Mouse (Mus musculus) liver, embryonic 15.5 days (tissue): Measurements from ENCODE around the gene Itgb3. TPM values are rescaled to one million over a fixed set of nuclear protein-coding genes. Genes with fewer than 3 reads are reported as not detected.
"Not testable (repeated sequence)": the region's sequence is repeated elsewhere in the genome, so short reads cannot be mapped to it uniquely, and the experiment has no call there.

ENCODE experiments used
- ATAC-seq: fragments of 200-750 bp; cut with Nextera tagmentation; 2 replicates; pipeline ENCODE4 v1.8.0; 2017; ENCODE audit warnings: moderate number of reproducible peaks, mild to moderate bottlenecking, moderate library complexity; ENCODE audit not compliant: insufficient read depth
- H3K27ac ChIP-seq: fragments of 300-500 bp; sonication (generic); replicated peaks from 2 replicates; pipeline ENCODE4 v1.5.1; 2015; ENCODE audit warnings: mild to moderate bottlenecking, inconsistent platforms
- H3K27me3 ChIP-seq: fragments of 300-500 bp; sonication (generic); 2 replicates; pipeline ENCODE4 v1.6.1; 2015; ENCODE audit warnings: mild to moderate bottlenecking, inconsistent platforms
- H3K36me3 ChIP-seq: fragments of 300-500 bp; sonication (generic); replicated peaks from 2 replicates; pipeline ENCODE4 v1.6.1; 2015; ENCODE audit warnings: moderate library complexity, mild to moderate bottlenecking, inconsistent platforms
- H3K4me1 ChIP-seq: fragments of 300-500 bp; sonication (generic); replicated peaks from 2 replicates; pipeline ENCODE4 v1.6.1; 2015; ENCODE audit warnings: inconsistent platforms
- H3K4me2 ChIP-seq: fragments of 300-500 bp; sonication (generic); 2 replicates; pipeline ENCODE4 v1.6.1; 2015; ENCODE audit warnings: moderate library complexity, mild to moderate bottlenecking, inconsistent platforms
- H3K4me3 ChIP-seq: fragments of 300-500 bp; sonication (generic); replicated peaks from 2 replicates; pipeline ENCODE4 v1.5.1; 2015; ENCODE audit warnings: mild to moderate bottlenecking, inconsistent platforms
- H3K9ac ChIP-seq: fragments of 300-500 bp; sonication (generic); 2 replicates; pipeline ENCODE4 v1.6.1; 2015; ENCODE audit warnings: moderate library complexity, mild to moderate bottlenecking, inconsistent platforms
- H3K9me3 ChIP-seq: fragments of 300-500 bp; sonication (generic); replicated peaks from 2 replicates; pipeline ENCODE4 v1.6.1; 2016; ENCODE audit warnings: inconsistent platforms
- WGBS: fragments of 180-500 bp; shearing (Covaris S2); methylation state at CpG from one replicate; pipeline ENCODE4 v1.1.7; 2015; ENCODE audit warnings: mixed read lengths; ENCODE audit not compliant: insufficient replicate concordance; 5-methylcytosine and 5-hydroxymethylcytosine counted together
- polyA plus RNA-seq: library from polyadenylated mRNA; unstranded; fragments of >200 nt; fragmentation: Nextera tagmentation; extraction: Ambion mirVana; gene quantifications from 2 replicates; pipeline ENCODE4 v1.2.1, GENCODE M21; 2015

Gene Itgb3
- polyA plus RNA-seq, 1 experiment from 2014 or later, result 12.4 TPM

- peaks cover 10% of the 10 kb centered on the region for H3K4me1 ChIP-seq
- WGBS, result 2% methylated on average over 28 of the region's 28 CpGs
- H3K9ac ChIP-seq, result peak overlapping the region; percentile 40; the same call in 1 of the 2 replicates
Observed at GRCm38 (mm10) chr11:104571373-104571772, 36.4 kb upstream of the Itgb3 start.

GRCm38 (mm10) chr11:104572091-104572490 is 35.7 kb upstream of the Itgb3 start:
- Histone ChIP-seq H3K4me3 (no peak overlapping the region), H3K4me2 (no peak overlapping the region), H3K9ac (no peak overlapping the region), H3K9me3 (no peaks in the 10 kb centered on the region), H3K27ac (no peak overlapping the region), H3K4me1 (peaks cover 10% of the 10 kb centered on the region), H3K36me3 (no peaks in the 10 kb centered on the region), H3K27me3 (peaks cover 23% of the 10 kb centered on the region)
- ATAC-seq, result no peak
- 64% methylated on average over 7 of the region's 7 CpGs for WGBS

More at GRCm38 (mm10) chr11:104571373-104571772, 36.4 kb upstream of the Itgb3 start:
- peak overlapping the region; percentile 45 for H3K4me3 ChIP-seq
- not testable (repeated sequence) for H3K27ac ChIP-seq, H3K9me3 ChIP-seq, H3K36me3 ChIP-seq
- H3K27me3 ChIP-seq, result peaks cover 22% of the 10 kb centered on the region
- H3K4me2 ChIP-seq, result peak overlapping the region; percentile 78
- peak; percentile 71 for ATAC-seq

DNA sequence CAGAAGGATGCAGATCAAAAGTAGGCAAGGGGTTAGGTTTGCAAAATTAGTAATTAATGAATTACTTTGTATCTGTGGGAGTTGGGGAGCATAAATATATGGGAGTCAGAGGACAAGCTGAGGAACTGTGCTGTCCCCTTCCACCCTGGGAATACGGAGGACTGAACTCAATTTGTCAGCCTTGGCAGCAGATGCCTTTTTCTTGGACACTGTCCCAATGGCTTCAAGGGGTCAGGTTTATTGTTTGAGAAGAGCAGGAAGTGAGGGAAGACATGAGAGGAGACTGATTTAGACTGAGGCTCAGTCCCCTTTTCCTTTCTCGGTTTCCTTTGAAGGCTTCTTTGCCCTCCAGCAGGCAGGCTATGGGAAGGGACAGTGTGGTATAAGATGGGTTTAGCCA is 35.2 kb upstream of the Itgb3 start:
- Histone ChIP-seq H3K4me2 (no peak overlapping the region), H3K9ac (no peak overlapping the region), H3K9me3 (no peaks in the 10 kb centered on the region), H3K4me3 (no peak overlapping the region), H3K27me3 (peaks cover 28% of the 10 kb centered on the region), H3K36me3 (no peaks in the 10 kb centered on the region), H3K27ac (no peak overlapping the region), H3K4me1 (peaks cover 10% of the 10 kb centered on the region)
- WGBS, result 51% methylated on average over 2 of the region's 2 CpGs
- no peak for ATAC-seq

- 60% methylated on average over 10 of the region's 10 CpGs for WGBS
- Histone ChIP-seq H3K4me2 (no peak overlapping the region), H3K4me1 (no peaks in the 10 kb centered on the region)
Observed at GRCm38 (mm10) chr11:104576772-104577612, 30.8 kb upstream of the Itgb3 start.

GRCm38 (mm10) chr11:104578074-104578473 is 29.7 kb upstream of the Itgb3 start:
- no peak overlapping the region for H3K4me2 ChIP-seq
- H3K4me1 ChIP-seq, result no peaks in the 10 kb centered on the region
- H3K27ac ChIP-seq, result no peak overlapping the region
- no peaks in the 10 kb centered on the region for H3K36me3 ChIP-seq
- no peaks in the 10 kb centered on the region for H3K9me3 ChIP-seq
- no peak for ATAC-seq
- H3K4me3 ChIP-seq, result no peak overlapping the region
- H3K27me3 ChIP-seq, result peaks cover 53% of the 10 kb centered on the region
- no peak overlapping the region for H3K9ac ChIP-seq
- WGBS, result 45% methylated on average over 5 of the region's 5 CpGs

More at GRCm38 (mm10) chr11:104576772-104577612, 30.8 kb upstream of the Itgb3 start:
- Histone ChIP-seq H3K27me3 (peaks cover 54% of the 10 kb centered on the region), H3K9me3 (no peaks in the 10 kb centered on the region), H3K9ac (no peak overlapping the region), H3K36me3 (no peaks in the 10 kb centered on the region), H3K27ac (no peak overlapping the region), H3K4me3 (no peak overlapping the region)
- no peak for ATAC-seq

- no peak overlapping the region for H3K4me3 ChIP-seq
- H3K9ac ChIP-seq, result no peak overlapping the region
- H3K27ac ChIP-seq, result no peak overlapping the region
- 50% methylated on average over 9 of the region's 9 CpGs for WGBS
- H3K4me2 ChIP-seq, result no peak overlapping the region
- no peaks in the 10 kb centered on the region for H3K36me3 ChIP-seq
- H3K27me3 ChIP-seq, result peaks cover 54% of the 10 kb centered on the region
- ATAC-seq, result no peak
- no peaks in the 10 kb centered on the region for H3K9me3 ChIP-seq
- H3K4me1 ChIP-seq, result no peaks in the 10 kb centered on the region
Observed at GRCm38 (mm10) chr11:104579084-104579483, 28.7 kb upstream of the Itgb3 start.

DNA sequence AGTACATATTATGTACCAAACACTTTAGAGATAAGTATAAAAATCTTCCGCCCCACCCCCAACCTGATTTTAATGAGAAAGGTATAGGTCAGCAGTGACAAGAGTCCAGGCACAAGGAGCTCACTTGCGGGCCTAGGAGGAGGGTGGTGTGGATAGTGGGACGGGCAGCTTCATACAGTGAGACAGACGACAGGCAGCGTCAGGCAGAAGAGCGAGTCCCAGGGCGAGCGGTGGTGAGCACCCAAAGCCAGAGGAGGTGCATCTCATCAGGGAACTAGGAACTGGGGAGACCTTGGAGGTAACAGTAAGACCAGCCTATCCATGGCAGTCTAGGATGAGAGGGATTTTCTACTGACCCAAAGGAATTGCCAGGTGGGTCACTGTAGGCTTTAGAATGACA is 28.2 kb upstream of the Itgb3 start:
- no peak overlapping the region for H3K27ac ChIP-seq
- H3K4me3 ChIP-seq, result no peak overlapping the region
- 80% methylated on average over 8 of the region's 8 CpGs for WGBS
- no peaks in the 10 kb centered on the region for H3K36me3 ChIP-seq
- ATAC-seq, result no peak
- no peak overlapping the region for H3K9ac ChIP-seq
- no peaks in the 10 kb centered on the region for H3K9me3 ChIP-seq
- peaks cover 54% of the 10 kb centered on the region for H3K27me3 ChIP-seq
- H3K4me1 ChIP-seq, result no peaks in the 10 kb centered on the region
- no peak overlapping the region for H3K4me2 ChIP-seq

GRCm38 (mm10) chr11:104580091-104580490 is 27.7 kb upstream of the Itgb3 start:
- Histone ChIP-seq H3K27ac (no peak overlapping the region), H3K9ac (no peak overlapping the region), H3K36me3 (no peaks in the 10 kb centered on the region), H3K4me3 (no peak overlapping the region), H3K4me2 (no peak overlapping the region), H3K27me3 (peaks cover 54% of the 10 kb centered on the region), H3K4me1 (no peaks in the 10 kb centered on the region), H3K9me3 (no peaks in the 10 kb centered on the region)
- no peak for ATAC-seq
- WGBS, result 72% methylated on average over 6 of the region's 6 CpGs

- H3K4me3 ChIP-seq, result no peak overlapping the region
- H3K27me3 ChIP-seq, result peaks cover 54% of the 10 kb centered on the region
- ATAC-seq, result no peak
- H3K27ac ChIP-seq, result no peak overlapping the region
- H3K36me3 ChIP-seq, result no peaks in the 10 kb centered on the region
- no peak overlapping the region for H3K4me2 ChIP-seq
- no peak overlapping the region for H3K9ac ChIP-seq
- no peaks in the 10 kb centered on the region for H3K9me3 ChIP-seq
- WGBS, result 53% methylated on average over 5 of the region's 5 CpGs
- H3K4me1 ChIP-seq, result no peaks in the 10 kb centered on the region
Observed at GRCm38 (mm10) chr11:104580606-104581005, 27.2 kb upstream of the Itgb3 start.

- 15% methylated on average over 18 of the region's 18 CpGs for WGBS
- H3K4me3 ChIP-seq, result no peak overlapping the region
- no peak overlapping the region for H3K27ac ChIP-seq
- H3K9me3 ChIP-seq, result no peaks in the 10 kb centered on the region
- no peak overlapping the region for H3K9ac ChIP-seq
- ATAC-seq, result no peak
- H3K27me3 ChIP-seq, result peaks cover 54% of the 10 kb centered on the region
- no peaks in the 10 kb centered on the region for H3K4me1 ChIP-seq
- H3K36me3 ChIP-seq, result no peaks in the 10 kb centered on the region
- no peak overlapping the region for H3K4me2 ChIP-seq
Observed at GRCm38 (mm10) chr11:104581446-104582307, 26.1 kb upstream of the Itgb3 start.

DNA sequence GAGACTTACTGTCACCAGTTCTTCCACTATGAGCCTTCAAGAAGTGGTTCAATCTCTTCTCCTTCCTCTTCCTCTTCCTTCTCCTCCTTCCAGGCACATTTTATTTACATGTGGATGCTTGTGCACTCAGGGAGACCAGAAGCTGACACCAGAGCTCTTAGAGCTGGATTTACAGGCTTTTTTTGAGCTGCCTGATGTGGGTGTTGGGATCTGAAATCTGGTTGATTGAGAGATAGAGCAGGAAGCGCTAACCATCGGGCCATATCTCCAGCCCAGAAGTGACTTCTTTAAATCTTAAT is 25.5 kb upstream of the Itgb3 start:
- Histone ChIP-seq H3K27me3 (peaks cover 52% of the 10 kb centered on the region), H3K27ac (no peak overlapping the region), H3K9ac (no peak overlapping the region), H3K4me2 (no peak overlapping the region), H3K4me1 (no peaks in the 10 kb centered on the region), H3K4me3 (no peak overlapping the region), H3K9me3 (no peaks in the 10 kb centered on the region), H3K36me3 (no peaks in the 10 kb centered on the region)
- no peak for ATAC-seq
- 19% methylated on average over 2 of the region's 2 CpGs for WGBS
